Mouse (Mus musculus) Patski (cell line): ENCODE results near the gene Paqr4. TPM values are rescaled to one million over a fixed set of nuclear protein-coding genes. Genes with fewer than 3 reads are reported as not detected.

Experiments used
- ATAC-seq: fragments of 100-300 bp; one replicate; pipeline ENCODE4 v1.8.0; 2021
- CTCF ChIA-PET: fragments of 350-600 bp; sonication (Branson Sonifier 250); formaldehyde crosslinking; loops from one replicate; lab custom pipeline; 2022; ENCODE audit warnings: inconsistent platforms; lab: Charles Lee
- POLR2A ChIA-PET: fragments of 350-600 bp; sonication (Branson Sonifier 250); formaldehyde crosslinking; loops from one replicate; lab custom pipeline; 2022; ENCODE audit warnings: antibody characterized with exemption, inconsistent platforms; lab: Charles Lee
- DNase-seq: peaks from one replicate; pipeline ENCODE4 v3.0.0-alpha.2; 2011; ENCODE audit warnings: low read depth, low spot score
- H3K27me3 ChIP-seq: fragments of 371-371 bp; one replicate; pipeline ENCODE4 v1.5.1; 2021
- CTCF ChIP-seq: fragments of 100-300 bp; IDR thresholded peaks from one replicate; pipeline ENCODE4 v1.5.1; 2021
- in situ Hi-C: fragments of 300-500 bp; cut with MboI; formaldehyde crosslinking; loops from 3 replicates; pipeline ENCODE4 v1.11.1; 2018; ENCODE audit warnings: low pct_unique_long_range_greater_than_20kb, mixed read lengths
- polyA plus RNA-seq: library from polyadenylated mRNA; unstranded; gene quantifications from one replicate; pipeline ENCODE4 v1.2.3, GENCODE M21; 2021

Gene Paqr4
- polyA plus RNA-seq, 1 experiment from 2014 or later, result 7.3 TPM

GRCm38 (mm10) chr17:23704741-23705140 lies 35.9 kb downstream of the Paqr4 start:
- TF ChIP-seq CTCF, result no peak
- no peaks in the 10 kb centered on the region for H3K27me3 ChIP-seq
- DNase-seq, result no peak
- ChIA-PET POLR2A (no interaction called here), CTCF (no interaction called here)
- in situ Hi-C loops, result loop anchor here (5.0 kb wide), 2 partner anchors 42 to 137 kb away; partner anchors contain the start of gene Bicdl2
- ATAC-seq, result no peak

DNA sequence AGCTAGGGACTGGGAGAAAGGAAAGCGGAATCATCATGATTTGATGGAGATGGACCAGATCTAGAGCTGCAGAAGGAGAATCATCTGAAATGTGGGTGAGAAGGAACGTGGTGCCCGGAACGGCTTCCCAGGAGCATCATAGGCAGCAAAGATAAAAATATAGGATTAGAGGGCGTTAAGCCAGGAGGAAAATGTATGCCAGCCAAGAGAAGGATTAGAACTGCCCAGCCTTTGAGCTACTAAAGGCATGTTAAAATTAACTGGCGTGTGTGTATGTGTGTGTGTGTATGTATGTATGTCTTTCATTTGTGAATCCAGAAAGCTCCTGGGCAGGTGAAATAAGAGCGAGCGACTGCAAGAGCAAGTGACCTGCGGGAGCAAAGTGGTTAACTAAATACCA lies 37.4 kb downstream of the Paqr4 start:
- no peak for TF ChIP-seq CTCF
- DNase-seq, result no peak
- ATAC-seq, result no peak
- no peaks in the 10 kb centered on the region for H3K27me3 ChIP-seq
- POLR2A ChIA-PET, result no interaction called here
- in situ Hi-C loops, result loop anchor here (5.0 kb wide), 2 partner anchors 41 to 136 kb away; partner anchors contain the start of gene Bicdl2
- CTCF ChIA-PET, result interaction anchor here (0.7 kb wide), 2 partner anchors 42 to 73 kb away, joined by 3 read pairs; no protein-coding TSS in a partner anchor

- peak; percentile 64 for DNase-seq
Observed at GRCm38 (mm10) chr17:23700079-23700478, 40.6 kb downstream of the Paqr4 start.

DNA sequence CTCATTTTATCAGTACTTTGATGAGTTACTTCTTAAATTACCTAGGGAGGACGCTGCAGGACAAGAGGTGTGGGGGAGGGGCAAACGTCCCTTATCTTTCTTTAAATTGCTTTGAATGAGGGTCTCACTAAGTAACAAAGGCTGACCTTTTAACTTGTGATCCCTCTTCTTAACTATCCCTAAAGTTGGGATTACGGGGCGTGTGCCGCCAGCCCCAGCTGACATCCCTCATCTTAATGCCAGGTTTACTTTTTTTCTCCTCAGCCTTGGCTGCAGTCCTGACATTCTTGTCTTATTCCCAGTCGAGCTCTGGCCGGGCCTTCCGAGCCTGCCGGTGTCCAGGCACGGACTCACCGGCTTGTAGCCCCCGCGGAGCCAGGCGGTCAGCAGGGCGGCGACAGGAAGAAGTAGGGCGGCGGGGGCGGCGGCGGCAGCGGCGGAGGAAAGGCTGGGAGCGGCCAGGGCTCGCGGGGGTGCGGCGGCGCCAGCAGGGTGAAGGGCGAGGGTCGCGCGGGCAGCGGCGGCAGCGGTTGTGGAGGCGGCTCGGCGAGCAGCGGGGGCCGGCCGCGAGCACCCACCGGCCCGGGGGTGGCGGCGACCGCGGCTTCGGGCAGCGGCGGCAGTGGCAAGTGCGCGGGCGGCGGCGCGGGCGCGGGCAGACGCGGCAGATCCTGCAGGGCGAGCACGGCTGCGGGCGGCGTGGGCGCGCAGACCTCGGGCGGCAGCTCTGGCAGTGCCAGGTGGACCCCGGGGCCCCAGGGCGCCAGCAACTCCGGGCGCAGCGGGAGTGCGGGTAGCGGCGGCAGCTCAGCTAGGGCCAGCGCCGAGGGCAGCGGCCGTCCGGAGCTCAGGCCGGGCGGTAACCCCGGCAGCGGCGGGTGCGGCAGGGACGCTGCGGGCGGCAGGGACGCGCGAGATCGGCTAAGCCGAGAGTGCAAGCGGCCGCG lies 41.3 kb downstream of the Paqr4 start:
- CTCF ChIA-PET, result interaction anchor here (0.8 to 2.4 kb wide), 19 partner anchors 11 to 147 kb away, joined by 3 to 16 read pairs (median 4); partner anchors contain the start of genes Bicdl2, Cldn9, Thoc6 and Tnfrsf12a

More at GRCm38 (mm10) chr17:23700079-23700478, 40.6 kb downstream of the Paqr4 start:
- ChIA-PET CTCF (interaction anchor here (0.8 to 2.4 kb wide), 20 partner anchors 10 to 147 kb away, joined by 3 to 16 read pairs (median 4); partner anchors contain the start of genes Bicdl2, Cldn9, Thoc6 and Tnfrsf12a), POLR2A (interaction anchor here (0.6 to 2.9 kb wide), 3 partner anchors 25 to 47 kb away, joined by 3 to 28 read pairs (median 6); partner anchors contain the start of genes Thoc6 and Tnfrsf12a)
- peak; percentile 98 for TF ChIP-seq CTCF
- ATAC-seq, result peak; percentile 100
- in situ Hi-C loops, result loop anchor here (5.0 kb wide), 2 partner anchors 38 to 133 kb away; partner anchors contain the start of gene Bicdl2
- H3K27me3 ChIP-seq, result no peaks in the 10 kb centered on the region

GRCm38 (mm10) chr17:23695801-23696200 lies 44.9 kb downstream of the Paqr4 start:
- DNase-seq, result no peak
- in situ Hi-C loops, result no loop called here
- ATAC-seq, result no peak
- TF ChIP-seq CTCF, result no peak
- CTCF ChIA-PET, result interaction anchor here (1.7 kb wide), 1 partner anchor 10 kb away, joined by 6 read pairs; no protein-coding TSS in a partner anchor
- POLR2A ChIA-PET, result no interaction called here
- no peaks in the 10 kb centered on the region for H3K27me3 ChIP-seq

More for the DNA sequence above, 41.3 kb downstream of the Paqr4 start:
- DNase-seq (no peak), ATAC-seq (peak; percentile 51)
- no peaks in the 10 kb centered on the region for H3K27me3 ChIP-seq
- peak; percentile 39 for TF ChIP-seq CTCF
- POLR2A ChIA-PET, result interaction anchor here (0.7 to 2.9 kb wide), 3 partner anchors 19 to 32 kb away, joined by 3 to 28 read pairs (median 6); partner anchors contain the start of genes Thoc6 and Tnfrsf12a
- in situ Hi-C loops, result loop anchor here (5.0 kb wide), 2 partner anchors 37 to 132 kb away; partner anchors contain the start of gene Bicdl2

DNA sequence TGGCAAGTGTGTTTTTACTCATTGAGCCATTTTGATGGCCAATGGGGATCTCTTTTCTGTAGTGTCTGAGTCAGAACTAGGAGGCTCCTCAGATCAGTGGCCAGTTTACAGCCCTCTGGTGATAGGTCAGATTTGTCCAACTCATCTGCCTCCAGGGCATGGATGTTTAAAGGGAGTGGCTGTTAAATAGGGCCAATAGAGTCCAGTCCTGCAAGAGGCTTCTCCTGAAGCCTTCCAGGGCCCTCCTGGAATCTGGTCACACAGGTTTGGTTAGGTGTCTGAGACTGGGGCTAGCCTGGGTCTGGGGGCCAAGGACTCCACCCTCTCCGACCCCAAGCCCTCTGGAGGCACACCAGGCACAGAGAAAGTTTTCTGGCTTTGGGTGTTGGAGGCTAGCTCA lies 46.2 kb downstream of the Paqr4 start:
- CTCF ChIA-PET, result interaction anchor here (1.1 to 3.0 kb wide), 5 partner anchors 10 to 30 kb away, joined by 3 to 16 read pairs (median 6); partner anchors contain the start of gene Cldn9
- ATAC-seq, result peak; percentile 77
- in situ Hi-C loops, result no loop called here
- POLR2A ChIA-PET, result no interaction called here
- TF ChIP-seq CTCF, result no peak
- H3K27me3 ChIP-seq, result no peaks in the 10 kb centered on the region
- no peak for DNase-seq

Other genes with a start within 250 kb of the Paqr4 start
- 8.6 TPM for gene Zfp213, start 176.6 kb downstream of the Paqr4 start, polyA plus RNA-seq
- 6.8 TPM for gene Zfp13, start 141.4 kb downstream of the Paqr4 start, polyA plus RNA-seq
- not detected for gene Zscan10, start 140.0 kb downstream of the Paqr4 start, polyA plus RNA-seq
- not detected for gene Mmp25, start 95.6 kb downstream of the Paqr4 start, polyA plus RNA-seq
- gene Bicdl2, start 80.4 kb downstream of the Paqr4 start, polyA plus RNA-seq, result 0.22 TPM
- gene Hcfc1r1, start 67.3 kb downstream of the Paqr4 start, polyA plus RNA-seq, result 261 TPM
- 32.9 TPM for gene Thoc6, start 67.0 kb downstream of the Paqr4 start, polyA plus RNA-seq
- gene Tnfrsf12a, start 63.4 kb downstream of the Paqr4 start, polyA plus RNA-seq, result 421 TPM
- gene Cldn6, start 61.6 kb downstream of the Paqr4 start, polyA plus RNA-seq, result not detected
- gene Cldn9, start 56.8 kb downstream of the Paqr4 start, polyA plus RNA-seq, result 0.05 TPM
- gene 1520401A03Rik, start 18.1 kb downstream of the Paqr4 start, polyA plus RNA-seq, result not detected
- gene Pkmyt1, start 14.5 kb downstream of the Paqr4 start, polyA plus RNA-seq, result 13.3 TPM
- gene Kremen2, start 5.0 kb upstream of the Paqr4 start, polyA plus RNA-seq, result not detected
- gene Flywch1, start 30.7 kb upstream of the Paqr4 start, polyA plus RNA-seq, result 96.0 TPM
- gene Flywch2, start 45.2 kb upstream of the Paqr4 start, polyA plus RNA-seq, result 7.9 TPM
- gene Srrm2, start 49.7 kb upstream of the Paqr4 start, polyA plus RNA-seq, result 314 TPM
- 610 TPM for gene Elob, start 88.3 kb upstream of the Paqr4 start, polyA plus RNA-seq
- not detected for gene Prss33, start 95.2 kb upstream of the Paqr4 start, polyA plus RNA-seq
- gene Prss32, start 103.0 kb upstream of the Paqr4 start, polyA plus RNA-seq, result 0.45 TPM
- gene Prss41, start 103.3 kb upstream of the Paqr4 start, polyA plus RNA-seq, result 0.35 TPM
- not detected for gene Prss21, start 127.2 kb upstream of the Paqr4 start, polyA plus RNA-seq
- gene Dcpp1, start 140.0 kb upstream of the Paqr4 start, polyA plus RNA-seq, result not detected
- gene Dcpp2, start 140.0 kb upstream of the Paqr4 start, polyA plus RNA-seq, result not detected
- gene Dcpp3, start 176.6 kb upstream of the Paqr4 start, polyA plus RNA-seq, result not detected
- not detected for gene Sbp, start 200.8 kb upstream of the Paqr4 start, polyA plus RNA-seq
- not detected for gene Sbpl, start 214.4 kb upstream of the Paqr4 start, polyA plus RNA-seq
- gene Prss30, start 239.7 kb upstream of the Paqr4 start, polyA plus RNA-seq, result 0.05 TPM